Mouse (Mus musculus): ENCODE data around the gene Pctp. TPM values are rescaled to one million over a fixed set of nuclear protein-coding genes. Genes with fewer than 3 reads are reported as not detected.

Pctp gene
- polyA plus RNA-seq, 1 experiment from 2014 or later: 0.87 TPM

DNA sequence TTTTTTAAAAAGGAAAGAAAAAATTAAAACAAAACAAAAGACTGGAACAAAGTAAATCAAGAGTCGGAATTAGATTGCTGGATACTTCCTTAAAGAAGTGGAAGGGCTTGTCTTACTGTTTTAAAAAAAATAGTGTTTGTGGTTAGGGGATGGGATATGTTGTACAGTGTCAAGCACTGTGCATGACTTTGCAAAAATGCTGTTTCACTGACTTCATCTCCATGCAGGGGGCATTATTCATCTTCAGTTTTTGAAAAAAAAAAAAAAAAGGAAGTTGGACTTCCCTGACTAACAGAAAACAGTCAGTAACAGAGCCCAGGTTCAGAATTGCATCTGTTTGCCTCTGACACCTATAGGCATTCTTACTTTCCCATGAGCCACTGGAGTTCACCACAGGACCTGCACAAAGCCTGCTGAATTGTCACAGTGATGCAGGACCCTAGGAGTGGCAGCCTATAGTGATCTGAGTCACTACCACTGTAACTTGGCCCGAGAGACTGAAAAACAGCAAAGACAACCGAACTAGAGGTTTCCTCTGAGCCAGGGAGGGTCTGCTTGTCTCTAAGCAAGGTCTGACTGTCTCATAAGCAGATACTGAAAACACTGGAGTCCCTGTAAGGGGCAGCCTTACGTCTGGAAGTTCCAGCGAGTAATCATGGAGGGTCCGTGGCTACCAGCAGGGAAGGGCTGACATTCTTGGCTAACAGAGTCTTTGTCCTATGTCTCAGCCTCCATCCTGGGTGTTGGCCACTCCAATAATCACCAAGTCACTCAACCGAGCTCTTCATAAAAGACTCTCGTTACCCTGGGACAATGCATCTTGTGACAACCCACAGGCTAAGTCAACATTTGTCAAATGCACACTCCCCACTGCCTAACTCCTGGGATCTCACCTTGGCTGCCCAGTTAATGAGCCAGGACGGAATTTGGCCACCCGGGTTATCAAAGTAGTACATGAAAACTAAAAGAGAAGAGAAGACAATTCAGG is 17.2 kb downstream of the Pctp start:
- Histone ChIP-seq H3K27me3 (replicated peaks; ENCODE audit: control insufficient read depth, insufficient read depth, low read length) (no peaks in the 10 kb centered on the region), H3K4me1 (replicated peaks; ENCODE audit: control insufficient read depth, insufficient read depth, low read length) (no peaks in the 10 kb centered on the region), H3K4me3 (replicated peaks; ENCODE audit: low read length) (no peak overlapping the region), H3K27ac (ENCODE audit: low read length) (no peak overlapping the region), H3K9me3 (ENCODE audit: control insufficient read depth, low read length) (no peaks in the 10 kb centered on the region), H3K4me2 (ENCODE audit: low read length) (no peak overlapping the region), H3K36me3 (ENCODE audit: control insufficient read depth, insufficient read depth) (no peaks in the 10 kb centered on the region), H3K9ac (replicated peaks; ENCODE audit: low read depth, low read length) (no peak overlapping the region)
- no peak for ATAC-seq
- 35% methylated on average over 10 of the region's 10 CpGs for WGBS

DNA sequence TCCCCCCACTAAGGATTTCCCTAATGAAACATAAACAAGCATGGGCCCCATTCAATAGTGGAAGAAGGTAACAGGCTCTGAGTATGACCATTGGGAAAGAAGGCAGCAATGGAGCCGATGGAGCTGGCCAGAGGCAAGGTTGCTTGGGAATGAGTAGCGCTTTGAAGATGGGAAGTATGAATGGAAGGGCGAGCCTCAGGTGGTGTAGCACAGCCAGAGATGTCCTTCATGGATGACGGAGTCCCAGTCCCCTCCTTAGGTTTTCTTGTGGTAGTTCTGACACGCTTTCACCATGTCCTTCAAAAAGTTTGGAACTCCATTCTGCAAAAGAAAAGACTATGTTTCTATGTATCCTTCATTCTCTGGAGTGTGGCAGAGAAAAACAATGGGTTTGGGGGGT is 18.3 kb downstream of the Pctp start:
- Histone ChIP-seq H3K4me3 (replicated peaks; ENCODE audit: low read length) (no peak overlapping the region), H3K27me3 (replicated peaks; ENCODE audit: control insufficient read depth, insufficient read depth, low read length) (no peaks in the 10 kb centered on the region), H3K9me3 (ENCODE audit: control insufficient read depth, low read length) (no peaks in the 10 kb centered on the region), H3K4me2 (ENCODE audit: low read length) (no peak overlapping the region), H3K36me3 (ENCODE audit: control insufficient read depth, insufficient read depth) (no peaks in the 10 kb centered on the region), H3K27ac (ENCODE audit: low read length) (no peak overlapping the region), H3K9ac (replicated peaks; ENCODE audit: low read depth, low read length) (no peak overlapping the region), H3K4me1 (replicated peaks; ENCODE audit: control insufficient read depth, insufficient read depth, low read length) (no peaks in the 10 kb centered on the region)
- ATAC-seq: no peak
- WGBS: 91% methylated on average over 5 of the region's 5 CpGs

DNA sequence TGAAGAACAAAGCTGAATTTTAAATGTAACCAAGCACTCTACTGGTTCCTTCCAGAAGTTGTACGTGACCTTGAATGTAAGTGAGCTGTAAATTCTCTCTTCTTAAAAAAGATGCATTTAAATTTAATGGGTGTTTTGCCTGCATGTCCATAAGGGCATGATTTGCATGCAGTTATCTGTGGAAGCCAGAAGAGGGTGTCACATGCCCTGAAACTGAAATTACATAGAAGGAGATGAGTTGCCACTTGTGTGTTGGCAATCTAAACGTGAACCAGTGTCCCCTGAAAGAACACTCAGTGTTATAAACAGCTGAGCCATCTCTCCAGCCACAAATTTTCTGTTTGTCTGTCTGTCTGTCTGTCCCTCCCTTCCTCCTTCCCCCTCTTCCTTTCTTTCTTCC is 19.8 kb downstream of the Pctp start:
- Histone ChIP-seq H3K27me3 (replicated peaks; ENCODE audit: control insufficient read depth, insufficient read depth, low read length) (no peaks in the 10 kb centered on the region), H3K27ac (ENCODE audit: low read length) (no peak overlapping the region), H3K4me2 (ENCODE audit: low read length) (no peak overlapping the region), H3K9me3 (ENCODE audit: control insufficient read depth, low read length) (no peaks in the 10 kb centered on the region), H3K36me3 (ENCODE audit: control insufficient read depth, insufficient read depth) (no peaks in the 10 kb centered on the region), H3K9ac (replicated peaks; ENCODE audit: low read depth, low read length) (no peak overlapping the region), H3K4me3 (replicated peaks; ENCODE audit: low read length) (no peak overlapping the region), H3K4me1 (replicated peaks; ENCODE audit: control insufficient read depth, insufficient read depth, low read length) (peaks cover 11% of the 10 kb centered on the region)
- WGBS: 80% methylated on average over 2 of the region's 2 CpGs
- no peak for ATAC-seq

DNA sequence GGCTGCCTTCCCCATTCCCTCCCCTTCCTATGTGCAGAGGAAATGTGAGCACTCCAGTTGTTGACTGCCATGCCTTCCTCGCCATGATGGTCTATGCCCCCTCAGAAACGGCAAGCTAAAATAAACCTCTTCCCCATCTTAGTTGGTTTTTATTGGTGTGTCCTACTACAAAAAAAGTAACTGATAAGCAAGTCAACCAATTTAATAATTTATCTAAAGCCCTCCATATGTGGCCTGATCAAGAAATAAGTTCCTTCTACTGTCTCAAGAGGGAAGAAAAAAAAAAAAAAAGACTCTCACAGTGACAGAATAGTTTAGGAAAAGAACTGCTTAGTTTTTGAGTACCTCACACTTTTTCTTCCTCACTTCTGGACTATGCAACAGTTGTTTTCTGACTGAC is 22.6 kb downstream of the Pctp start:
- no peak for ATAC-seq
- Histone ChIP-seq H3K4me3 (replicated peaks; ENCODE audit: low read length) (no peak overlapping the region), H3K27me3 (replicated peaks; ENCODE audit: control insufficient read depth, insufficient read depth, low read length) (no peaks in the 10 kb centered on the region), H3K4me2 (ENCODE audit: low read length) (no peak overlapping the region), H3K4me1 (replicated peaks; ENCODE audit: control insufficient read depth, insufficient read depth, low read length) (peaks cover 15% of the 10 kb centered on the region), H3K9me3 (ENCODE audit: control insufficient read depth, low read length) (no peaks in the 10 kb centered on the region), H3K27ac (ENCODE audit: low read length) (no peak overlapping the region), H3K9ac (replicated peaks; ENCODE audit: low read depth, low read length) (no peak overlapping the region), H3K36me3 (ENCODE audit: control insufficient read depth, insufficient read depth) (no peaks in the 10 kb centered on the region)
- WGBS: 93% methylated on average over 2 of the region's 2 CpGs

DNA sequence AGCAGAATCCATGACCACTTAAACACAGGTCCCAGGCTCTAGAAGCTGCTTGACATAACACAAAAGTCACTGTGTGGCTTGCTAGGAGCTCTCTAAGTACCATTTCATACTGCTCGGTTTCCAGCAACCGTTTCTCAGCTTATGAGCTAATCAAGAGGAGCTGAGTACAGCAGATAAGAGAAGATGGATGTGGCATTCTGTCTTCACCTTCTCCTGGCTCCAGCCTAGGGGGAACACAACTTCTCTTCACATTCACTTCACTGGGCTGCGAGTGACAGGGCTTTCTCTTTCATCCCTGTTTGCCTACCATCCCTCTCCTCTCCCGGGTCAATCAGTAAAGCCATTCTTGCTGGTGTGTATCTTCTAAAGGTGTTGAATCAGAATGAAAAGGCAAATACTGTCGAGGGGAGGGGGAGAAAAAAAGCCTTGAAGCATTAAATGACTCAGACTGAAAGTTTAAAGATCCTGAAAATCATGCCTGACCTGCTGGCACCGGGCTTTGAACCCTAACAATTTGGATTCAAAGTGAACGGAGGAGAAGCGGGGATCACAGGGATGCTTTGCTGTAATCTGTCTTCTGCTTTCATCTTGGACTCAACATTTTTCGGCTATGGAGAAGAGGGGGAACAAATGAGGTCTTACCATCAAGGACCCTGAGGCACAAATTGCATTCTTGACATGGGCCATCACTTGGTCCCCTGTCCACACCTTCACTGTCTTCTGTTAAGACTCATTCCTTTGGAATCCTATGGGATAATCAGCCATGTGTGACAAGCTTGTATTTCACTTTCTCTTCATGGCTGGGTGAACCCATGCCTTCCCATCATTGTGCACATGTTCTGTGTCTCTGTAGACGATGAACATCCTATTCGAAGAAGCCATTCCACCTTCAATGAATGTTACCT is 23.5 kb downstream of the Pctp start:
- H3K27ac ChIP-seq (ENCODE audit: low read length): no peak overlapping the region
- peaks cover 15% of the 10 kb centered on the region for H3K4me1 ChIP-seq (replicated peaks; ENCODE audit: control insufficient read depth, insufficient read depth, low read length)
- no peak overlapping the region for H3K4me3 ChIP-seq (replicated peaks; ENCODE audit: low read length)
- ATAC-seq: no peak; the same call in 1 of the 2 replicates
- H3K27me3 ChIP-seq (replicated peaks; ENCODE audit: control insufficient read depth, insufficient read depth, low read length): no peaks in the 10 kb centered on the region
- H3K9me3 ChIP-seq (ENCODE audit: control insufficient read depth, low read length): no peaks in the 10 kb centered on the region
- H3K36me3 ChIP-seq (ENCODE audit: control insufficient read depth, insufficient read depth): no peaks in the 10 kb centered on the region
- no peak overlapping the region for H3K9ac ChIP-seq (replicated peaks; ENCODE audit: low read depth, low read length)
- H3K4me2 ChIP-seq (ENCODE audit: low read length): no peak overlapping the region
- 75% methylated on average over 11 of the region's 11 CpGs for whole genome bisulfite sequencing

DNA sequence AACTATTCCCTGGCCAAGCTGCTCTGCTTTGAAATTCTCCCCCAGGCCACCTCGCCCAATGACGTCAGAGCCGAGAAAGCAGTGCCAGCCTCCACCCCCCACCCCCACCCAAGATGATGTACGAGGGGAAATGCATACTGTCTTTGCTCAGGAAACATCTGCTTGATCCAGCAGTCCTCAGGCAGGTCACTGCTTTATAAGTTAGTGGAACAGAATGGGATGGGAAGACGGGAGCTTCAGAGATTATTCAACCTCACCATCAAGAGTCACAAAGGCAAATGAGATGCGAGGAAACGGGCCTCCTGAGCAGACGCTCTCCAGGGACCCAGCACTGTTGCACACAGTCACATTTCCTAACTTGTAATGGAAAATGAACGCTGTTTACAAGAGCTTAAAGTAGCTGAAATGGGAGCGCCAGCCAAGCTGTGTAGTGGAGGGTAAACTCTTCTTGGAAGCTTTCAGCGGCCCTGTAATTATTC is 24.3 kb downstream of the Pctp start:
- Histone ChIP-seq H3K27ac (ENCODE audit: low read length) (no peak overlapping the region), H3K27me3 (replicated peaks; ENCODE audit: control insufficient read depth, insufficient read depth, low read length) (no peaks in the 10 kb centered on the region), H3K4me3 (replicated peaks; ENCODE audit: low read length) (no peak overlapping the region), H3K4me1 (replicated peaks; ENCODE audit: control insufficient read depth, insufficient read depth, low read length) (peaks cover 15% of the 10 kb centered on the region), H3K4me2 (ENCODE audit: low read length) (peak overlapping the region; percentile 13; the same call in 1 of the 2 replicates), H3K9ac (replicated peaks; ENCODE audit: low read depth, low read length) (no peak overlapping the region), H3K9me3 (ENCODE audit: control insufficient read depth, low read length) (no peaks in the 10 kb centered on the region), H3K36me3 (ENCODE audit: control insufficient read depth, insufficient read depth) (no peaks in the 10 kb centered on the region)
- WGBS: 13% methylated on average over 11 of the region's 11 CpGs
- peak; percentile 73 for ATAC-seq

DNA sequence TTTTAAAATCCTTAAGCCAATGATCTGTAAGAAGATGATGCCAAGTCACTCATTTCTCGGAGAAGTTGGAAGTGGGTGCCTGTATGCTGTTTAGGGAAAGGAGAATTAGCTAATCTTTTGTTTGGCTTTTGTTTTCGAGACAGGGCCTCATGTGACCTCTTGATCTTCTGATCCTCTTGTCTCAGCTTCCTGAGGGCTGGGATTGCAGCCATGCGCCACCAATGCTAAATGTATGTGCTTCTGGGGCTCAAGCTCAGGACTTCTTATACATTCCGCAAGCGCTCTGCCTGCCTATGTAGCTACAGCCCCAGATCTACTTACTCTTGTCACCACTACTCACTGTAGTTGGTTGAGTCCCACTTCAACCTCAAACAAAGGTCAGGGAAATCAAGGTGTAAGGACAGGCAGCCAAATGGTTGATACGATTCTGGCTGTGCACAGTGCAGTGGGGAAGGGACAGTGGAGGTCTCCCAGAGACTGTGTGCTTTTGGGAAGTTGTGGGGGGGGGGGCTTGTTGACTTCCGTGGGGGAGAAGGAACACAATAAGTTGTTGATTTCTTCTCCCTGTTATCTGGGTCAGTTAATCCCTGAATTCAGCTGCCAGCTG is 24.8 kb downstream of the Pctp start:
- Histone ChIP-seq H3K4me2 (ENCODE audit: low read length) (no peak overlapping the region), H3K36me3 (ENCODE audit: control insufficient read depth, insufficient read depth) (no peaks in the 10 kb centered on the region), H3K9me3 (ENCODE audit: control insufficient read depth, low read length) (no peaks in the 10 kb centered on the region), H3K4me3 (replicated peaks; ENCODE audit: low read length) (no peak overlapping the region), H3K9ac (replicated peaks; ENCODE audit: low read depth, low read length) (no peak overlapping the region), H3K27me3 (replicated peaks; ENCODE audit: control insufficient read depth, insufficient read depth, low read length) (no peaks in the 10 kb centered on the region), H3K4me1 (replicated peaks; ENCODE audit: control insufficient read depth, insufficient read depth, low read length) (peaks cover 15% of the 10 kb centered on the region), H3K27ac (ENCODE audit: low read length) (no peak overlapping the region)
- WGBS: 40% methylated on average over 7 of the region's 7 CpGs
- ATAC-seq: peak; percentile 40; the same call in 1 of the 2 replicates

DNA sequence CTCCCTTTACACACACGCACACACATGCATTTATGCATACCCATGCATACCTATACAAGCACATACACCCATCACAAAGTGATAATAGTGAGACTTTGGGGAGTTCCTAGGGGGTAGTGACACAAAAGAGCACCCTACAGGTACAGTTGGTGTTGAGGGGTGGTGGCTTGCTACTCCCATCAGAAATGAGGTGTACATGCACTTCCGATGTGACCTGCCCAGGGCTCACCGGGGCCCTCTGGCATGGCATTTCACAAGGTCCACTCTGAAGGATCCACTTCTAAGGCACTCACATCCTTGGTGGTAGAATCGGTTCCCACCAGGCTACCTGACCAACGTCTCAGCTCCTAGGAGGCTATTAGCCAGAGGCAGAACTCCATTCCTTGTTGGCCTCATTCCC is 26.3 kb downstream of the Pctp start:
- H3K4me2 ChIP-seq (ENCODE audit: low read length): no peak overlapping the region
- ATAC-seq: no peak
- WGBS: 87% methylated on average over 5 of the region's 5 CpGs
- peaks cover 15% of the 10 kb centered on the region for H3K4me1 ChIP-seq (replicated peaks; ENCODE audit: control insufficient read depth, insufficient read depth, low read length)
- H3K27me3 ChIP-seq (replicated peaks; ENCODE audit: control insufficient read depth, insufficient read depth, low read length): no peaks in the 10 kb centered on the region
- no peak overlapping the region for H3K27ac ChIP-seq (ENCODE audit: low read length)
- no peak overlapping the region for H3K4me3 ChIP-seq (replicated peaks; ENCODE audit: low read length)
- no peak overlapping the region for H3K9ac ChIP-seq (replicated peaks; ENCODE audit: low read depth, low read length)
- H3K36me3 ChIP-seq (ENCODE audit: control insufficient read depth, insufficient read depth): no peaks in the 10 kb centered on the region
- no peaks in the 10 kb centered on the region for H3K9me3 ChIP-seq (ENCODE audit: control insufficient read depth, low read length)

DNA sequence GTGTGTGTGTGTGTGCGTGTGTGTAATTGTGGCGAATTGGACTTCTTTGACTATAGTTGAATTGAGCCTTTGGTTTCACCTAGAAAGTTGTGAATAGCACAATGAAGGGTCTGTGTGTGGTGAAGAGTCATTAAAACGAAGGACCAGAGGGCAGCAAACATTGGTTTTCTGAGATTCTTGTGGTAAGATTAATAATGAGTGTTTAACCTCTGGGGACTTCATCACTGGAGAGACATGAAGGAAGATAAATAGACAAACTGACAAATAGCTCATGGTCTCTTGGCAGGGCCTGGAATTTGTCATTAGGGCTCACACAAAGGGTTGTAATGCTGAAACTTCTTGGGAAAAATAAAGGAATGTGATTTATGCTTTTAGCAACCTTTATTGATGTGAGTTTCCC is 31.4 kb downstream of the Pctp start:
- no peak overlapping the region for H3K4me3 ChIP-seq (replicated peaks; ENCODE audit: low read length)
- 31% methylated on average over 3 of the region's 3 CpGs for WGBS
- ATAC-seq: no peak

More for the DNA sequence above, 31.4 kb downstream of the Pctp start:
- Histone ChIP-seq H3K4me1 (replicated peaks; ENCODE audit: control insufficient read depth, insufficient read depth, low read length) (no peaks in the 10 kb centered on the region; the same call in 1 of the 2 replicates), H3K4me2 (ENCODE audit: low read length) (no peak overlapping the region), H3K36me3 (ENCODE audit: control insufficient read depth, insufficient read depth) (no peaks in the 10 kb centered on the region), H3K9ac (replicated peaks; ENCODE audit: low read depth, low read length) (no peak overlapping the region), H3K27me3 (replicated peaks; ENCODE audit: control insufficient read depth, insufficient read depth, low read length) (no peaks in the 10 kb centered on the region), H3K27ac (ENCODE audit: low read length) (no peak overlapping the region), H3K9me3 (ENCODE audit: control insufficient read depth, low read length) (no peaks in the 10 kb centered on the region)
